Mouse (Mus musculus): ENCODE measurements at regions not wholly inside any gene's neighbourhood (a gene's known extent, or its start where the extent isn't known, plus 50 kb on each side); places are given as distances from the start of the nearest gene placed in this dataset.

GRCm38 (mm10) chrX:167152611-167153010 is 56.5 kb downstream of the Tmsb4x start:
- Histone ChIP-seq H3K27ac (ENCODE audit: control insufficient read depth, insufficient read depth, low read depth, low read length, poor library complexity) (no peak overlapping the region), H3K4me1 (ENCODE audit: control insufficient read depth, insufficient read depth, low read length) (no peaks in the 10 kb centered on the region), H3K4me3 (replicated peaks; ENCODE audit: control insufficient read depth, low read depth, low read length) (no peak overlapping the region)
- TF ChIP-seq CTCF (IDR thresholded peaks at IDR 0.05; ENCODE audit: control insufficient read depth, insufficient read depth, low read length) (no peak), POLR2A (IDR thresholded peaks at IDR 0.05; ENCODE audit: borderline replicate concordance, control insufficient read depth, low read depth, low read length) (no peak)
- whole genome bisulfite sequencing: 76% methylated on average over 4 of the region's 4 CpGs

- Histone ChIP-seq H3K4me3 (replicated peaks; ENCODE audit: control insufficient read depth, low read depth, low read length) (no peak overlapping the region), H3K4me1 (ENCODE audit: control insufficient read depth, insufficient read depth, low read length) (no peaks in the 10 kb centered on the region; the same call in 1 of the 2 replicates), H3K27ac (ENCODE audit: control insufficient read depth, insufficient read depth, low read depth, low read length, poor library complexity) (no peak overlapping the region)
- TF ChIP-seq POLR2A (IDR thresholded peaks at IDR 0.05; ENCODE audit: borderline replicate concordance, control insufficient read depth, low read depth, low read length): no peak
- no peak for TF ChIP-seq CTCF (IDR thresholded peaks at IDR 0.05; ENCODE audit: control insufficient read depth, insufficient read depth, low read length)
- 64% methylated on average over 3 of the region's 3 CpGs for WGBS
Observed at GRCm38 (mm10) chrX:167151341-167151740, 57.8 kb downstream of the Tmsb4x start.

DNA sequence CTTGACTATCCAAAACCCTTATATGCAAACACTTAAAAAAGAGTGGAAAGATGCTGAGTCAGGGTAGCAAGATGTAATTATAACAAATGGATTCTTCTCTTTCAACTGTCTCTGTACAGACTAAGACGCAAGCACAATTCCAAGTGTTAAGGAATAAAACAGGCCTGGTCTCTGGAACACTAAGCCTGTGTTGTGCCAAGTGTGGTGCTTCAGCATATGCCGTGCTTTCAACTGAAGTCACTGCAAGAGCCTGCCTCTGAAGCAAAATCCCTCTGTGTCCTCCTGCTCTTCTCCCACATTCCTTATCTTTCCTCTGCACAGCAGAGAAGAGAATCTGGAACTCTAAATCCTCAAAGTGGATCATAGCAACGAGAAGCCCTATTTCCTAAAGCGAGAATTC is 59.7 kb downstream of the Tmsb4x start:
- Histone ChIP-seq H3K27ac (ENCODE audit: control insufficient read depth, insufficient read depth, low read depth, low read length, poor library complexity) (no peak overlapping the region), H3K4me3 (replicated peaks; ENCODE audit: control insufficient read depth, low read depth, low read length) (no peak overlapping the region), H3K4me1 (ENCODE audit: control insufficient read depth, insufficient read depth, low read length) (no peaks in the 10 kb centered on the region; the same call in 1 of the 2 replicates)
- WGBS: 86% methylated on average over 4 of the region's 4 CpGs
- TF ChIP-seq POLR2A (IDR thresholded peaks at IDR 0.05; ENCODE audit: borderline replicate concordance, control insufficient read depth, low read depth, low read length) (no peak), CTCF (IDR thresholded peaks at IDR 0.05; ENCODE audit: control insufficient read depth, insufficient read depth, low read length) (no peak)

DNA sequence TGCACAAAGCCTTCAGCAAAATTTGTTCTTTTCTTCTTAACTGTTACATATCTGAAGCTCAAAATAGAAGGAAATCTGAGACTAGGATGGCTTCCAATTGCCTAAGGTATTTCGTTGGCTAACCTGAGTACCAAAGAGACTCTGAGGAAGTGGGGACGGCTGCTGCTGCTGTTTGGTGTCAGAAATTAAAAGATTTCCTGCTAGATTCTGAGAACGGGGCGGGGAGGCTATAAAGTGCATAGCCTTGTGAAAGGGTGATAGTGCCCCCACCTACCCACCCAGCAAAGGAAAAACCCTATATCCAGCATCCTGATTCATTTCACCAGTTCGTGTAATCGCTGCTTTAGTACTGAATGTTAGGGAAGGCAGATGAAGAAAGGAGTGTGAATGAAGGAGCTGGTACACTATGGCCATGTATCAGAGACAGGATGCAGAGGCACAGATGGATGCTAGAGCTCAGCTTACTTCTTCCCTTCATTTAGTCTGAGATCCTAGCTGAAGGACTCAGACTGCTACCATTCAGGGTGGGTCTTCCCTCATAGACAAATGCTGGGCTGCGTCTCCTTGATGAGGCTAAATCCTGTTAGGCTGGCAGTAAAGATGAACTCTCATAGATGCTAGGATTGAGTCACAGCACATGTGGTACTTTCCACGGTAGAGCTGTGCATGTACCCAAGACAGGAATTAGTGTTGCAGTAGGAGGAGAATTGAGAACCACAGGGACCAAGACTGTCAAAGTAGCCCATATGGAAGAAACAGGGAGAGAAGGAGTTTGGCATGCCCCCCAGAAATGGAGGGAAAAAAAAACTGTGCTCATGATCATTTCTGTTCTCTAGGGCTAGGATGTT is 62.4 kb downstream of the Tmsb4x start:
- Histone ChIP-seq H3K4me3 (replicated peaks; ENCODE audit: control insufficient read depth, low read depth, low read length) (no peak overlapping the region), H3K4me1 (ENCODE audit: control insufficient read depth, insufficient read depth, low read length) (no peaks in the 10 kb centered on the region; the same call in 1 of the 2 replicates), H3K27ac (ENCODE audit: control insufficient read depth, insufficient read depth, low read depth, low read length, poor library complexity) (no peak overlapping the region; the same call in 1 of the 2 replicates)
- TF ChIP-seq CTCF (IDR thresholded peaks at IDR 0.05; ENCODE audit: control insufficient read depth, insufficient read depth, low read length) (no peak), POLR2A (IDR thresholded peaks at IDR 0.05; ENCODE audit: borderline replicate concordance, control insufficient read depth, low read depth, low read length) (no peak)
- 28% methylated on average over 8 of the region's 8 CpGs for WGBS

DNA sequence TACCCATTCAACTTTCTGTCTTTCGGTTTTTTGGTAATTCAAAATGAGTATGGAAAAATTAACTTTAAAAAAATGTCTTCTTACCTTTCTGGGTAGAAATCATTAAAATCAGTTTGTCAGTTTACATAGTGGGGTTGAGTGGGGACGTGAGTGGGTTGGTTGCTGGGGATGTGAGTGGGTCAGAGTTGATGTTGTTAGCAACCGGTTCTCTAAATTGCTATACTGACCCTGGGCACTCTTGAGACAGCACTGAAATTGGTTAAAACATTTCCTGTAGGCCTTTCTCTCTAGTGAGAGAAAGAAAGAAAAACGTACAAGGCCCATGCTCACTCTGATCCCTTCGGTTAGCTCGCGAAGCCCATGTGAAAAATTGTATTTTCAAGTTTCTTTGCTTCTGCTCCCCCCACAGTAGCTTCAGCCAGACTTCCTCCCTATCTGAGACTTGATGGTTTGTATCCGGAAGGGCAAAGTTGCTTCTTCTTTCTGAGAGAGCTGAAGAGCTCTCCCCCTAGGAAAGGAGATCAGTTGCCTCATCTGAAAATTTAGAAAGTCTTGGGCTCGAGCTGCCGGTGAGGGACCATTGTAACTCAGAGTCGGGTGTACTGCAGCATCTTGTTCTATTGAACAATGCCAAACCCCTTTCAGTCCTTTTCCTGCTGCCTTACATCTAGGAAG is 63.5 kb downstream of the Tmsb4x start:
- Histone ChIP-seq H3K27ac (ENCODE audit: control insufficient read depth, insufficient read depth, low read depth, low read length, poor library complexity) (peak overlapping the region; percentile 48; the same call in 1 of the 2 replicates), H3K4me1 (ENCODE audit: control insufficient read depth, insufficient read depth, low read length) (no peaks in the 10 kb centered on the region; the same call in 1 of the 2 replicates), H3K4me3 (replicated peaks; ENCODE audit: control insufficient read depth, low read depth, low read length) (no peak overlapping the region)
- 35% methylated on average over 11 of the region's 11 CpGs for WGBS
- no peak for TF ChIP-seq CTCF (IDR thresholded peaks at IDR 0.05; ENCODE audit: control insufficient read depth, insufficient read depth, low read length)
- TF ChIP-seq POLR2A (IDR thresholded peaks at IDR 0.05; ENCODE audit: borderline replicate concordance, control insufficient read depth, low read depth, low read length): no peak

GRCm38 (mm10) chrX:167139110-167139509 is 70.0 kb downstream of the Tmsb4x start:
- H3K4me1 ChIP-seq (ENCODE audit: control insufficient read depth, insufficient read depth, low read length): no peaks in the 10 kb centered on the region
- H3K27ac ChIP-seq (ENCODE audit: control insufficient read depth, insufficient read depth, low read depth, low read length, poor library complexity): no peak overlapping the region
- TF ChIP-seq POLR2A (IDR thresholded peaks at IDR 0.05; ENCODE audit: borderline replicate concordance, control insufficient read depth, low read depth, low read length) (no peak), CTCF (IDR thresholded peaks at IDR 0.05; ENCODE audit: control insufficient read depth, insufficient read depth, low read length) (no peak)
- no peak overlapping the region for H3K4me3 ChIP-seq (replicated peaks; ENCODE audit: control insufficient read depth, low read depth, low read length)
- 38% methylated on average over 2 of the region's 2 CpGs for WGBS

- Histone ChIP-seq H3K4me3 (replicated peaks; ENCODE audit: control insufficient read depth, low read depth, low read length) (no peak overlapping the region), H3K27ac (ENCODE audit: control insufficient read depth, insufficient read depth, low read depth, low read length, poor library complexity) (no peak overlapping the region)
Observed at GRCm38 (mm10) chrX:167134250-167134649, 74.9 kb downstream of the Tmsb4x start.

DNA sequence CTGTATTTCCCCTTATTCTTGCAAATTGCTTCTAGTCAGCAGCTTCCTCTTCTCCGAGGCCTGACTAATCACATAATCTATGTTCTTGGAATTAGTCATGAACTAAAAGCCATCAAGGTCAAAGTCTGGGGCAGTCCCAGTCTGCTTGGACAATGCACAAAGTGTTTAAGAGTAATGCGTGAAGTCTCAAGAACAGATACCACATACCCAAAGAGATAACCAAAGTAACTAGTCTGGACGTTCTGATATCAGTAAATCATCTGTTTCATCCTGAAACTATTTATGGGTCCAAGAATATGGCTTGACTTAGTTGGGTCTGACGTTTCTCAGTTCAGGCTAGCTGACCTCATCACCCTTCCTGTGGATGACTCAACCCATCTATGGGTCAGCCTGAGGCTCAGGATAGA is 76.1 kb downstream of the Tmsb4x start:
- no peaks in the 10 kb centered on the region for H3K4me1 ChIP-seq (ENCODE audit: control insufficient read depth, insufficient read depth, low read length)
- TF ChIP-seq CTCF (IDR thresholded peaks at IDR 0.05; ENCODE audit: control insufficient read depth, insufficient read depth, low read length) (no peak), POLR2A (IDR thresholded peaks at IDR 0.05; ENCODE audit: borderline replicate concordance, control insufficient read depth, low read depth, low read length) (no peak)
- no peak overlapping the region for H3K27ac ChIP-seq (ENCODE audit: control insufficient read depth, insufficient read depth, low read depth, low read length, poor library complexity)
- H3K4me3 ChIP-seq (replicated peaks; ENCODE audit: control insufficient read depth, low read depth, low read length): no peak overlapping the region
- WGBS: 44% methylated on average over 4 of the region's 4 CpGs

More at GRCm38 (mm10) chrX:167134250-167134649, 74.9 kb downstream of the Tmsb4x start:
- no peak for TF ChIP-seq CTCF (IDR thresholded peaks at IDR 0.05; ENCODE audit: control insufficient read depth, insufficient read depth, low read length)
- TF ChIP-seq POLR2A (IDR thresholded peaks at IDR 0.05; ENCODE audit: borderline replicate concordance, control insufficient read depth, low read depth, low read length): no peak
- no peaks in the 10 kb centered on the region for H3K4me1 ChIP-seq (ENCODE audit: control insufficient read depth, insufficient read depth, low read length)
- WGBS: 77% methylated on average over 3 of the region's 3 CpGs
